Mouse (Mus musculus): ENCODE data around the gene Lck. TPM values are rescaled to one million over a fixed set of nuclear protein-coding genes. Genes with fewer than 3 reads are reported as not detected.
"Not testable (repeated sequence)": the region's sequence is repeated elsewhere in the genome, so short reads cannot be mapped to it uniquely, and the experiment has no call there.

Lck gene
- total RNA-seq, 2 experiments from 2014 or later: 11.6 to 12.8 TPM

DNA sequence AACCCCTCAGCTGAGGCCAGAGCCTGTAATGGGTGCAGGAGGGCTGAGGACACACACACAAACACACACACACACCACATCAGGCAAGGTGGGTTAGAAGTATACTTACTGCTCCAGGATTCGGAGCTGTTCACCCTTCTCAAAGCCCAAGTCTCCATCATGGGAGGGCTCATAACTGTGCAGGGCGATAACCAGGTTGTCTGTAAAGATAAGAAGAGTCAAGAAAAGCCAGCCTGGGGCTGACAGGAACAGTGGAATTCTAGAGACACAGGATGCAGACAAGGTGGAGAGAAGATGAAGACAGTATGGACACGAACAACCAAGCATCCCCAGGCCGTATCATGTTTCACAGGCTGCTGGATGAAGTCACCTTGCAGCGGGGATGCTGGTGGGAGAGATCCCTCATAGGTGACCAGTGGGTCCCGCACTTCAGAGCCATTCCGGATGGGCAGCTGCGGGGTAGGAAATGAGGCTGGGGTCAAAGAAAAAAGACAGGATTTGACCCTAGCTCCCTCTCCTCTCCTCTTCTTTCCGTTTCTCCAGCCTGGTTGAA lies 16.1 kb downstream of the Lck start:
- ATAC-seq (replicated peaks; ENCODE audit: low FRiP score, low TSS enrichment, poor library complexity, severe bottlenecking): peak; percentile 39

DNA sequence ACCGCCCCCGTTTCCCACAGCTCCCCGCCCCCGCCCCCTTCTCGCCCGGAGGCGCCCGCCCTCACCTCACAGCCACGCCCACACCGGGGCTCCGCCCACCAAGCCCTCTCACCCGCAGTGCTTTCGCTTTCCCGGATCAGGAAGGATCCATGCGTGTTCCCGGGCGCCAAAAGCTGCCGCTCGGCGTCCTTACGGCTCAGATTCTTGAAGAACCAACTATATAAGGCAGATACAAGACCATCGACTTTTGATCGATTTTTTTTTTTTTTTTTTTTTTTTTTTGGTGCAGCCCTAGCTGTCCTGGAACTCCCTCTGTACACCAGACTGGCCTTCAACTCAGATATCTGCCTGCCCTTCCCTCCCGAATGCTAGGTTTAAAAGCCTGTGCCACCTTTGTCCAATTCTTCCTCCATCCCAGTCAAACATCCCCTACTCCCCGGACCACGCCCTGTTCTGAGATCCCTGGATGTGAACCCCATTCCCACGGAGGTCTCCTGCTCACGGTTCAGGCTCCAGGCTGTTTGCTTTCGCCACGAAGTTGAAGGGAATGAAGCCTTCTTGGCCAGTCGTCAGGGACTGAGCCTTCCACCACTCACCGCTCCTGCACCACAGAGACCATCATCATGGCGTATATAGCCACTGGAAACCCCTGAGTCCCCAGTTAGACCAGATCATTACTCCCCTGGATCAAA lies 16.8 kb downstream of the Lck start:
- ATAC-seq (replicated peaks; ENCODE audit: low FRiP score, low TSS enrichment, poor library complexity, severe bottlenecking): peak; percentile 69

DNA sequence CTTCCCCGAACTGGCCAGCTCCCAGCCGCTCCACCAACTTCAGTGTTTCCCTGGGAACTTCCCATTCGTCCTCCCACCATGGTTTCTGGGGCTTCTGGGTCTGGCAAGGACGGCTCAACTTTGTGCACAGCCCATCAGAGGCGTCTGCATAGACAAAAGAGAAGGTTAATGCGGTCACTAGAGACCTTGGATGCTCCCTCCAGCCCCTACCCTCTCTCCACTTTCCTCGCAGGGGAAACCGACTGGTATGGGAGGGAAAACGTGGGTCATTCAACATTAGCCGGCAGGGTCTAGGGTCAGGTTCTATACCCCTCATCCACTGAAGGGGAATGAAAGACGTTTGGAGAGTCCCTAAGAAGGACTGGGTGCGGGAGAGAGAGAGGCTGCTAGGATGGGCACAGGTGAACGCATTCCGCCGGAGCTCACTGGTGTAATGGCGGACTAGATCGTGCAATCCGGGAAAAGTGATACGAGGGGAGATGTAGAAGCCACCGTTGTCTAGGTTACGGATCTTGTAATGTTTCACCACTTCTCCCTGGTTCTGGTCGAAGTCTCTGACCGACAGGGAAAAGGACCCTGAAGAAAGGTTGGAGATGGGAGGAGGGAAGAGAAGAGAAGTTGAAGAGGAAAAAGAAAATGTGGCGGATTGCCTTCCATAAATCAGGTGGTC lies 17.4 kb downstream of the Lck start:
- no peak; the same call in 1 of the 2 replicates for ATAC-seq (replicated peaks; ENCODE audit: low FRiP score, low TSS enrichment, poor library complexity, severe bottlenecking)

DNA sequence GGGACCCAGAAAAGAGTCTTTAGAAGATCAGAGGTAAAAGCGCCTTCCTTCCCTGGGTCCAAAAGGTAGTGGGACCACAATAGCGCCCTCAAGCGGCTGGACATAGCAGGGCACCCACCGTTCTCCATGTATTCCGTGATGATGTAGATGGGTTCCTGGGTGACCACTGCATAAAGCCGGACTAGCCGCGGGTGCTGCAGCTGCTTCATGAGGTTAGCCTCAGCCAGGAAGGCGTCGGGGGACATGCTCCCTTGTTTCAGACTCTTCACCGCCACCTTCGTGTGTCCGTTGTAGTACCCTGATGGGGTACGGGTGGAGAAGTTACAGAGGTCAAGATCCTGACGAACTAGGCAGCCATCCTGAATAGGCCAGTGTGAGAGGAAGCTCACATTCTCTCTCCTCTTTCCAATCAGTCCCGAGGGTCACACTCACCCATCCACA lies 18.0 kb downstream of the Lck start:
- peak; percentile 61 for ATAC-seq (replicated peaks; ENCODE audit: low FRiP score, low TSS enrichment, poor library complexity, severe bottlenecking)

DNA sequence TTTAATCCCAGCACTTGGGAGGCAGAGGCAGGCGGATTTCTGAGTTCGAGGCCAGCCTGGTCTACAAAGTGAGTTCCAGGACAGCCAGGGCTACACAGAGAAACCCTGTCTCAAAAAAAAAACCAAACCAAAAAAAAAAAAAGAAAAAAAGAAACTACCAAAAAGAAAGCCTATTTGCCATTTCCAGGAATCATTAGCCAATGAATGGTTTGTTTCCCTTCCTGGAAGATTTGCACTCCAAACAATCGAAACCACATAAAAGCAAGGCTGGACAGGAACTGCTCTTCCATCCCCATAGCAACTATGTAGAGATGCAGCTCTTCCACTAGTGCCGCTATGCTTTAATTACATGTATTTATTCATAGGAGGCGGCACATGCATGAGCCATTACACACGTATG lies 18.9 kb downstream of the Lck start:
- ATAC-seq (replicated peaks; ENCODE audit: low FRiP score, low TSS enrichment, poor library complexity, severe bottlenecking): not testable (repeated sequence)

DNA sequence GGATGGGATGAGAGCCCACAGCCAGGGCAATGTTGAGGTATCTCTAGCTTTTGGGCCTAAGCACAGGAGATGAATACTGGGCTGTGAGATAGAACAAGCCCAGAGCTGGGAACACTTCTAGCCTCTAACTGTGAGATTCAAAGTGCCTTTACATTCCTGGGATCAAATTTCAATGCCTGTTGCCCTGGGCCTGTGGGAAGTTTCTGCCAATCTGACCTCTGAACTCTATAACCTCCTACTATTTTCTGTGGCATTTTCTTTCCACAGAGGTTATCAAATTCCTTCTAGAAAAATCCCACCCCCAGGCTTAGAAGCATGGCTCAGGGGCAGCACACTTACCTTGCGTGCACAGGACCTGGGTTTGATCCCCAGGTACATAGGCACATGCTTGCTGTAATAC lies 23.1 kb downstream of the Lck start:
- ATAC-seq (replicated peaks; ENCODE audit: low FRiP score, low TSS enrichment, poor library complexity, severe bottlenecking): no peak

DNA sequence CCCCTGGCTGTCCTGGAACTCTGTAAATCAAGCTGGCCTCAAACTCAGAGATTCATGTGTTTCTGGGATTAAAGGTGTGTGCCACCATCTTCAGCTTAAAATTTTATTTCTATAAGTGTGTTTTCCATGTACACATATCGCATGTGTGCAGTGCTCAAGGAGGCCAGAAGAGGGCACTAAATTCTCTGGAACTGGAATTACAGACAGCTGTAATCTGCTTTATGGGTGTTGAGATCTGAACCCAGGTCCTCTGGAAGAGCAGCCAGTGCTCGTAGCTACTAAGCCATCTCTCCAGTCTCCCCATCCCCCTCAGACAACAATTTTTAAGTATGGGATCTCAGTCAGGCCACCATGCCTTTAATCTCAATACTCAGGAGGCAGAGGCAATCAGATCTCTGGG lies 24.1 kb downstream of the Lck start:
- ATAC-seq (replicated peaks; ENCODE audit: low FRiP score, low TSS enrichment, poor library complexity, severe bottlenecking): no peak

DNA sequence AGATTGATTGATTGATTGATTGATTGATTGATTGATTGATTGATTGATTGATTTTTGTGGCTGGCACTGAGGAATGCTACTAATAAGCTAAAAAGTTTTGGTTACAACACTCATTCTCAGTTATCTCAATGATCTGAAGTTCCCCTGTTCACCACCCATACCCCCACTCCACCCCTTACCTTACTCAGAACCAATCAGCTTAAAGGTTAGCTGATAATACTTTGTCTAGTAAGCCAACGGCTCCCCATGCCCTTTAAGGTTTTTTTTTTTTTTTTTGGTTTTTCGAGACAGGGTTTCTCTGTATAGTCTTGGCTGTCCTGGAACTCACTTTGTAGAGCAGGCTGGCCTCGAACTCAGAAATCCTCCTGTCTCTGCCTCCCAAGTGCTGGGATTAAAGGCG lies 25.8 kb downstream of the Lck start:
- ATAC-seq (replicated peaks; ENCODE audit: low FRiP score, low TSS enrichment, poor library complexity, severe bottlenecking): not testable (repeated sequence)

DNA sequence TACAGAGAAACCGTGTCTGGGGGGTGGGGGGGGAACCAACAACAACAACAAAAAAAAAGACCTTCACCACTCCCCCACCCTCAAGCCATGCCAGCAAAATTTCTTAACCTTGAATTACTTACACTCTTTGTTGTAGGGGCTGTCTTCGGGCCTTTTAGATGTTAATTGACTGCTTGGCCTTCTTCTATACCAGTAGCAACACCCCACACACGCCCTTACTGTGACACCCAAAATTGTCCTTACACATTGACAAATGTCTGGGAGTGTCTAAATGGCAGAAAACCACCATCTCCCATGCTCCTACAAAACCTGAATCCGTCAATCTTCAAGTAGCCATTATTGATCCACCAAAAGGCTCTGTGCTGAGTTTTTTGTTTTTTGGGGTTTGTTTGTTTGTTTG lies 29.3 kb downstream of the Lck start:
- ATAC-seq (replicated peaks; ENCODE audit: low FRiP score, low TSS enrichment, poor library complexity, severe bottlenecking): no peak

DNA sequence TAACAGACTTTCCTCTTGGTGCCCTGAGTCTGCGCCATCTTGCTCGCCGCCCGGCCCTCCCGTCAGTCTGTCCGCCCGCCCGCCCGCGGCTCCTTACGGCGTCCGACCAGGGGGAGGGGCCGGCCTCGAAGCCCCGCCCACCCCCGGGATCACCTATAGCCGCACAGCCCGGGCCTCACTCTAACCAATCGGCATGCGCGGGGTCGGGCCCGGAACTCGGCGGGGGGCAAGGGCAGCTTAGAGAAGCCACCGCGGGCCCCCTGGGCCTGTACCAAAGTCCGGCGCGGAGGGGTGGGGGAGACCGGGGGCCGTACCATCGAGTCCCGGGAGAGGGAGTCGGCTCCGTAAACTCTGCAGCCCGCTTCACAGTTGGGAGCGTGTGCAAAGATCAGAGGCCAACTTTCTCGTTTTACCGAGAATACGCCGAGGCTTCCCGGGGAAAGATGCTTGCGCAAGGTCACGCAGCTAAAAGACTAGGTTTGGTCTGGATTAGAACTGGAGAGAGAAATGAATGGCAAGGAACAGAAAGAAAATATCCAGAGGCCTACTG lies 30.8 kb downstream of the Lck start, which contains the start of gene Hdac1:
Gene Hdac1 (minus strand): TSS at position 122 of the 550 bp plus-strand sequence.
- ATAC-seq (replicated peaks; ENCODE audit: low FRiP score, low TSS enrichment, poor library complexity, severe bottlenecking): peak; percentile 96

DNA sequence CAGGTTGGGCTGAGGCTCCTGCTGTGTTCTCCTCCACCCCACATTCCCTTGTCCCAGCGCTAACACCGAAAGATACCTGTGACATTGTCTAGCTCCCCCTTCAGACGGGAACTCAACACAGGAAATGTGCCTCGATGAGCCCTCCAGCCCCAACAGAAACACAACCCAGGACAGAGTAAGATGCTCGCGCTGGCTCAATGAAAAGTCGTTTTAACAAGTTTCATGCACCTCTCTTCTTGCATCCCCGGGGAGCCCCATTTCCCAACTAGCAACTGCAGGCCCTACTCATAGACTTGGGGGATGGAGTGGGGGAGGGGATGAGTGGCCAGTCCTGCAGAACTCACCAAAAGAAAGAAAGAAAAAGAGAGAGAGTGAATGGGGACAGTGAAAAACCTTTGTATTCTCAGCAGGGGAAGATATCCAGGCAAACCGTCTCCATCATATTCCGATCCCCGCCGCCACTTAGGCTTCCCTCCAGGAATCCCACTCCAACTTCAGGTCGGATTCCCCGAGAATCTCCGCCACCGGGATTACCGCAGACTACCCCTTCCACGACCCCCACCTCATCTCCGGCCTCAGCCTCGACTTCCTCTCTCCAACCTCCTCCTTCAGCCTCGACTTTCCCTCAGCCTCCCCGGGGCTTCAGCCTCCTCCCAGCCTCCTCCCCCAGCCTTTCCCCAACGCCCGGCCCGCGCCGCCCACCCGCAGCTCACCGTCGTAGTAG lies 31.4 kb downstream of the Lck start:
- peak; percentile 27; the same call in 1 of the 2 replicates for ATAC-seq (replicated peaks; ENCODE audit: low FRiP score, low TSS enrichment, poor library complexity, severe bottlenecking)

DNA sequence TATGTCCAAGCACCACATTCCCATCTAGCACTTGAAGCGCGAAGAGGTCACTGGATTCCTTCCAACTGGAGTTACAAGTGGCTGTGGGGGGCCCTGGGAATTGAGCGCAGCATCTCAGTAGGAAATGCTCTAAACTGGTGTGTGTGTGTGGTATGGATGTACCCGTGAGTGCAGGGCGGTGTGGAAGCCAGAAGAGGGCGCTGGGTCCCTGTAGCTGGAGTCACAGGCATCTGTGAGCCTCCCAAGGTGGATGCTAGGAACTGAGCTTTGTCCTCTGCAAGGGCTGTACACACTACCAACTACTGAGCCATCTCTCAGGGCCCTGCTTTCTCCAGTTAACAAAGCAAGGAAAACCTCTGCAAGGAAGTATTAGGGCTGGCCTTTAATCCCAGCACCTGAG lies 33.4 kb downstream of the Lck start:
- ATAC-seq (replicated peaks; ENCODE audit: low FRiP score, low TSS enrichment, poor library complexity, severe bottlenecking): 0 out of 2 replicates have a peak, but pooled peaks have one; percentile 40

DNA sequence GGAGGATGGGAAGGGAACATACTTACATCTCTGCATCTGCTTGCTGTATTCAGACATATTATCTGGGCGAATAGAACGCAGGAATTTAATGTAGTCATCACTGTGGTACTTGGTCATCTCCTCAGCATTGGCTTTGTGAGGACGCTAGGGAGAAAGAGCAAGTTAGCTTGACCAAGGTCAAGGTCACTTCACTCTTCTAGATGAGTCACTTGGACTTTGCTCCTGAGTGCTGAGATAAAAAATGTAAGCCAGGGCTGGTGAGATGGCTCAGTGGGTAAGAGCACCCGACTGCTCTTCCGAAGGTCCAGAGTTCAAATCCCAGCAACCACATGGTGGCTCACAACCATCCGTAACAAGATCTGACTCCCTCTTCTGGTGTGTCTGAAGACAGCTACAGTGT lies 44.5 kb downstream of the Lck start:
- ATAC-seq (replicated peaks; ENCODE audit: low FRiP score, low TSS enrichment, poor library complexity, severe bottlenecking): not testable (repeated sequence)

DNA sequence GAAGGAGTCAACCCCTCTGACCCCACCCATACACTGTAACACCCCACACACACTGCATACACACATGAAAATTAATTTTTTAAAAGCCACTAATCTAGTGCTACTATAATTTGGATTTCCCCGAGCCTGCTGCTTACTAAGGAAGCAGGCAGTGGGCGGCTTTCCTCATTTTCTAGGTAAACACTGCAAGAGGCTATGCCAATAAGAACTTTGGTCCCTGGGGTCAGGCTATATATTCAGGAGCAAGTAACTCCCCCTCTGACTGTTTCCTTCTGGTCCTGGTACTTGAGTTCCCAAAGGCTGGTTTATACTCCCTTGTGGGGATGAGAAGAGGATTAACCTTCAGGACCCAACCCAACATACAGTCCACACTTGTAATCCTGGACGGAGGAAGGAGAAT lies 47.6 kb downstream of the Lck start:
- no peak for ATAC-seq (replicated peaks; ENCODE audit: low FRiP score, low TSS enrichment, poor library complexity, severe bottlenecking)

DNA sequence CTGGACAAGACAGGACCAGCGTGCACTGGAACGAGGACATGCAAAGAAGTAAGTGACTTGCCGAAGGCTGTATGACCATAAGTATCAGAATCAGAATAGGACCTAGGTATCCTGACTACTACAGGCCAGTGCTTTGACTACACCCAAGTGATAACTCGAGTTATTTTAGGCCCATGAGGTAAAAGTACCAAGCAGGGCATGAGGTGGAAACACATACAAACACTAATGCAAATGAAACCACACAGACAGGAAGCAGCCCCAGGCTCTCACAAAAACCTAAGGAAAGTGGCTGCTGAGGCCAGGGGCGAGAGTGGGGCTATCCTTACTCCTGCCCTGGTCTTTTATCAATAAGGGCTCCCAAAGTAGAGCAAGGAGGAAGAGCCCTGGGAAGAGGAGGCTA lies 48.1 kb downstream of the Lck start:
- no peak for ATAC-seq (replicated peaks; ENCODE audit: low FRiP score, low TSS enrichment, poor library complexity, severe bottlenecking)

DNA sequence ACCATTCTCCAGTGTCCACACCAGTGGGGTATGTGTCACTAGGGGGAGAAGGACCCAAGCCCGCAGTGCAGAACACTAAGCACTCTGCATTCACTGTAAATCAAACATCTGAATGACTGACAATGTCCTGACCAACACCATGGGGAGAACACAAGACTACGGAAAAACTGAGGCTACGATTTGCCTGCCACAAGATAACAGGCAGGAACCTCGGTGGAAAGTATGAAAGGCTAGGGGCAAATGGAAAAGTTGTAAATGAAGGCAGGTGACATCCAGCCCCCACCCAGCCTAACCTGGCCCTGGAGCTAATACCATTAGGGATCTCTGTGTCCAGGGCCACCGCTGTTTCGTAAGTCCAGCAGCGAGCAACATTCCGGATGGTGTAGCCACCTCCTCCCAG lies 54.9 kb downstream of the Lck start:
- ATAC-seq (replicated peaks; ENCODE audit: low FRiP score, low TSS enrichment, poor library complexity, severe bottlenecking): no peak

DNA sequence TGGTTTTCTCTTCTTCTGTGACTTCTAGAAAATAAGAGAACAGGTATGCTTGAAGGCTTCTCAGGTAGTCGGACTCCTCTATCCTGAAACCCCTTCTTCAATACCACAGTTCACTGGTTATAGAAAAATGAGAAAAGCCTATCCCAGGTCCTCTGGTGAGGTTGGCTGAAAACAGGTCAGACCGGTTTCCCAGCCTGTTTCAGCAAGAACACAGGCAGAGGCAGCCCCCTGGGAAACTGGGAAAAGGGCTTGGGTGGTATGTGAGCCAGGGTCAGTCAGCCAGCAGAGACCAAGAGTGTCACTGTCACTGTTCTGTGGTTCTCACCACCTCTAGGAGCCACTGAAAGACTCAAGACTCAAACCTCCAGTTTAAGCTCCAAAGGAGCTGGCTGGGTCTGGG lies 56.5 kb downstream of the Lck start:
- no peak for ATAC-seq (replicated peaks; ENCODE audit: low FRiP score, low TSS enrichment, poor library complexity, severe bottlenecking)

DNA sequence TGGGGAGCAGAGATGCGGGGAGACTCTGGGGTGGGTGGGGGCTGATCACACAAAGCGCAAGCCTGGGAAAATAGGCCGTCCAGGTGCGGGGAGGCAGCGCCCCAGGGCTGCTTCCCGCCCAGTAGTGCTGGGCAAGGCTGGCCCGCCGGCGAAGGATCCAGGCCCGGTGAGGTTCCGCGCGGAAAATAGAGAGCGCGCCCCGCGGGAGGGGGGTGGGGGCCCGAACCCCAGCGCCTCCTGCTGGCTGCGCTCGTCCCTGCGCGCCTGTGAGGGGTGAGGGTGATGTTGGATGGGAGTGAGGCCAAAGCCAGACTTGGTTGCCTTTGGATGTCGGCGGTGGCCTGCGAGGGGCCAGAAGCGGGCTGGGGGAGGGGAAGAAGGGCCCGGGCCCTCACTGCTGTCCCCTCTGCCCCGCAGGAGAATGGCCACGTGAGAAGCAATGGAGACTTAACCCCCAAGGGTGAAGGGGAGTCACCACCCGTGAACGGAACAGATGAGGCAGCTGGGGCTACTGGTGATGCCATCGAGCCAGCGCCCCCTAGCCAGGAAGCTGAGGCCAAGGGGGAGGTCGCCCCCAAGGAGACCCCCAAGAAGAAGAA lies 59.0 kb downstream of the Lck start:
- peak; percentile 65 for ATAC-seq (replicated peaks; ENCODE audit: low FRiP score, low TSS enrichment, poor library complexity, severe bottlenecking)

DNA sequence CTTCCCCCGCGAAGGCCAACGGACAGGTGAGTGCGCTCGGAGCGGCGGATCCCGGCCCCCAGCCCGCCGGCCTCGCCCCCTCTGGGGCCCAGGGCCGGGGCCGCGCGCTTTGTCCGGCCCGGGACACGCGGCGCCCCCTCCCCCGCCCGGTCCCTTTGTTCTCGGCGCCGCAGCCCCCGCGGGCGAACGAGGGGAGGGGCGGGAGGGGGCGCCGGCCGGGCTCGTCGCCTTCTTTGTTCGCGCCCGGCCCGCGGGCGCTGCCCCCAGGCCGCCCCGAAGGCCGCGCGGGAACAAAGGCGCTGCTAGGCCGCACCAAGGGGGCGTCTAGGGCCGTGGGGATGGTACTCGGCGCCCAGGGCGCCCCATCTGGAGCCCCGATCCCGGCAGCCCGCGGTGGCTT lies 59.5 kb downstream of the Lck start:
- no peak for ATAC-seq (replicated peaks; ENCODE audit: low FRiP score, low TSS enrichment, poor library complexity, severe bottlenecking)

Data from megakaryocyte-erythroid progenitor cell, adult 5-6 weeks (primary cell).